Mouse (Mus musculus): ENCODE data around the gene Mocs3. TPM values are rescaled to one million over a fixed set of nuclear protein-coding genes. Genes with fewer than 3 reads are reported as not detected.

Gene Mocs3
- polyA plus RNA-seq, 1 experiment from 2014 or later = 6.6 TPM

- ATAC-seq = no peak
- TF ChIP-seq CTCF (IDR thresholded peaks at IDR 0.05; ENCODE audit: low read depth) = no peak
- 97% methylated on average over 3 of the region's 3 CpGs for WGBS
- no peak overlapping the region for H3K9ac ChIP-seq (ENCODE audit: low read depth, low read length)
- no peak overlapping the region for H3K4me3 ChIP-seq (ENCODE audit: low read depth, low read length)
- peaks cover 35% of the 10 kb centered on the region for H3K36me3 ChIP-seq (ENCODE audit: control insufficient read depth, insufficient read depth)
- no peaks in the 10 kb centered on the region for H3K4me1 ChIP-seq (replicated peaks; ENCODE audit: control insufficient read depth, insufficient read depth, low read length)
- peak overlapping the region; percentile 99 for H3K27ac ChIP-seq (ENCODE audit: low read depth, low read length)
- no peak overlapping the region for H3K4me2 ChIP-seq (replicated peaks; ENCODE audit: low read depth)
- no peaks in the 10 kb centered on the region for H3K27me3 ChIP-seq (replicated peaks; ENCODE audit: control insufficient read depth, insufficient read depth, low read length)
- H3K9me3 ChIP-seq (ENCODE audit: control insufficient read depth) = no peaks in the 10 kb centered on the region
These were observed 22.5 kb upstream of the Mocs3 start for GRCm38 (mm10) chr2:168207883-168208282.

- no peak overlapping the region for H3K4me3 ChIP-seq (ENCODE audit: low read depth, low read length)
- H3K27ac ChIP-seq (ENCODE audit: low read depth, low read length) = no peak overlapping the region
- no peak overlapping the region for H3K4me2 ChIP-seq (replicated peaks; ENCODE audit: low read depth)
- no peak for ATAC-seq
- peak; percentile 55 for TF ChIP-seq CTCF (IDR thresholded peaks at IDR 0.05; ENCODE audit: low read depth)
- peaks cover 76% of the 10 kb centered on the region for H3K36me3 ChIP-seq (ENCODE audit: control insufficient read depth, insufficient read depth)
- H3K27me3 ChIP-seq (replicated peaks; ENCODE audit: control insufficient read depth, insufficient read depth, low read length) = no peaks in the 10 kb centered on the region
- H3K4me1 ChIP-seq (replicated peaks; ENCODE audit: control insufficient read depth, insufficient read depth, low read length) = no peaks in the 10 kb centered on the region
- no peak overlapping the region for H3K9ac ChIP-seq (ENCODE audit: low read depth, low read length)
- 49% methylated on average over 5 of the region's 5 CpGs for WGBS
- H3K9me3 ChIP-seq (ENCODE audit: control insufficient read depth) = no peaks in the 10 kb centered on the region
These were observed 16.5 kb upstream of the Mocs3 start for GRCm38 (mm10) chr2:168213788-168214397.

GRCm38 (mm10) chr2:168223326-168223725, 7.1 kb upstream of the Mocs3 start:
- 91% methylated on average over 6 of the region's 6 CpGs for WGBS
- Histone ChIP-seq H3K27ac (ENCODE audit: low read depth, low read length) (no peak overlapping the region), H3K9ac (ENCODE audit: low read depth, low read length) (no peak overlapping the region), H3K36me3 (ENCODE audit: control insufficient read depth, insufficient read depth) (peaks cover 71% of the 10 kb centered on the region), H3K9me3 (ENCODE audit: control insufficient read depth) (no peaks in the 10 kb centered on the region), H3K4me1 (replicated peaks; ENCODE audit: control insufficient read depth, insufficient read depth, low read length) (peaks cover 2% of the 10 kb centered on the region; the same call in 1 of the 2 replicates), H3K4me3 (ENCODE audit: low read depth, low read length) (no peak overlapping the region), H3K4me2 (replicated peaks; ENCODE audit: low read depth) (no peak overlapping the region), H3K27me3 (replicated peaks; ENCODE audit: control insufficient read depth, insufficient read depth, low read length) (no peaks in the 10 kb centered on the region)
- no peak for ATAC-seq
- no peak for TF ChIP-seq CTCF (IDR thresholded peaks at IDR 0.05; ENCODE audit: low read depth)

- peak overlapping the region; percentile 93 for H3K9ac ChIP-seq (ENCODE audit: low read depth, low read length)
- peak overlapping the region; percentile 98 for H3K4me2 ChIP-seq (replicated peaks; ENCODE audit: low read depth)
- H3K9me3 ChIP-seq (ENCODE audit: control insufficient read depth) = no peaks in the 10 kb centered on the region
- 15% methylated on average over 41 of the region's 41 CpGs for WGBS
- peak overlapping the region; percentile 98 for H3K4me3 ChIP-seq (ENCODE audit: low read depth, low read length)
- H3K27ac ChIP-seq (ENCODE audit: low read depth, low read length) = peak overlapping the region; percentile 80
- TF ChIP-seq CTCF (IDR thresholded peaks at IDR 0.05; ENCODE audit: low read depth) = no peak
- H3K36me3 ChIP-seq (ENCODE audit: control insufficient read depth, insufficient read depth) = peaks cover 31% of the 10 kb centered on the region
- H3K4me1 ChIP-seq (replicated peaks; ENCODE audit: control insufficient read depth, insufficient read depth, low read length) = peaks cover 20% of the 10 kb centered on the region; the same call in 1 of the 2 replicates
- H3K27me3 ChIP-seq (replicated peaks; ENCODE audit: control insufficient read depth, insufficient read depth, low read length) = no peaks in the 10 kb centered on the region
- peak; percentile 20 for ATAC-seq
These were observed 1.1 kb upstream of the Mocs3 start for GRCm38 (mm10) chr2:168229116-168230025.

- WGBS = 2% methylated on average over 98 of the region's 105 CpGs
- Histone ChIP-seq H3K27me3 (replicated peaks; ENCODE audit: control insufficient read depth, insufficient read depth, low read length) (no peaks in the 10 kb centered on the region), H3K27ac (ENCODE audit: low read depth, low read length) (peak overlapping the region; percentile 80), H3K9ac (ENCODE audit: low read depth, low read length) (peak overlapping the region; percentile 93), H3K4me1 (replicated peaks; ENCODE audit: control insufficient read depth, insufficient read depth, low read length) (peaks cover 20% of the 10 kb centered on the region; the same call in 1 of the 2 replicates), H3K9me3 (ENCODE audit: control insufficient read depth) (no peaks in the 10 kb centered on the region), H3K4me3 (ENCODE audit: low read depth, low read length) (peak overlapping the region; percentile 98), H3K36me3 (ENCODE audit: control insufficient read depth, insufficient read depth) (peaks cover 17% of the 10 kb centered on the region), H3K4me2 (replicated peaks; ENCODE audit: low read depth) (peak overlapping the region; percentile 98)
- peak; percentile 10; the same call in 1 of the 2 replicates for TF ChIP-seq CTCF (IDR thresholded peaks at IDR 0.05; ENCODE audit: low read depth)
- ATAC-seq = peak; percentile 55
These were observed 500 bp downstream of the Mocs3 start for GRCm38 (mm10) chr2:168230773-168231470.

GRCm38 (mm10) chr2:168231471-168231829, 1.0 kb downstream of the Mocs3 start:
- Histone ChIP-seq H3K27me3 (replicated peaks; ENCODE audit: control insufficient read depth, insufficient read depth, low read length) (no peaks in the 10 kb centered on the region), H3K36me3 (ENCODE audit: control insufficient read depth, insufficient read depth) (peaks cover 13% of the 10 kb centered on the region), H3K27ac (ENCODE audit: low read depth, low read length) (0 out of 2 replicates have a peak overlapping the region, but pooled peaks have one; percentile 80), H3K4me3 (ENCODE audit: low read depth, low read length) (peak overlapping the region; percentile 98), H3K4me2 (replicated peaks; ENCODE audit: low read depth) (peak overlapping the region; percentile 98), H3K9me3 (ENCODE audit: control insufficient read depth) (no peaks in the 10 kb centered on the region), H3K4me1 (replicated peaks; ENCODE audit: control insufficient read depth, insufficient read depth, low read length) (peaks cover 20% of the 10 kb centered on the region; the same call in 1 of the 2 replicates), H3K9ac (ENCODE audit: low read depth, low read length) (peak overlapping the region; percentile 93)
- 49% methylated on average over 33 of the region's 33 CpGs for WGBS
- TF ChIP-seq CTCF (IDR thresholded peaks at IDR 0.05; ENCODE audit: low read depth) = no peak
- no peak for ATAC-seq

Measured in intestine, postnatal 0 days (tissue).